Mouse (Mus musculus): ENCODE measurements around the gene Cst6.

GRCm38 (mm10) chr19:5309025-5309424 is 40.3 kb downstream of the Cst6 start:
- TF ChIP-seq CTCF (conservative IDR thresholded peaks at IDR 0.05; ENCODE audit: low read length), result no peak
- no peak for TF ChIP-seq POU5F1 (IDR thresholded peaks at IDR 0.05; ENCODE audit: borderline replicate concordance, low read length)
- TF ChIP-seq NANOG (IDR thresholded peaks at IDR 0.05; ENCODE audit: borderline replicate concordance, low read length), result no peak
